Mouse (Mus musculus): ENCODE measurements around the gene Knl1. TPM values are rescaled to one million over a fixed set of nuclear protein-coding genes. Genes with fewer than 3 reads are reported as not detected.

Gene Knl1
- polyA plus RNA-seq (2021; fragmentation: Nextera tagmentation) = 0.04 and 0.21 TPM in 2 replicates
- long read RNA-seq, experiment 1 = 0 reads
- long read RNA-seq, experiment 2, full-length matches to known transcripts = 1 of 2 reads
- long read RNA-seq, experiment 2, partial matches to known transcripts = 0 of 2 reads
- long read RNA-seq, experiment 2, other reads (novel, unspliced or antisense) = 1 of 2 reads

GRCm38 (mm10) chr2:119046649-119047611 is at the start of gene Knl1:
Gene Knl1 (plus strand): TSS chr2:119047119.

GRCm38 (mm10) chr2:119028941-119029551 is 17.9 kb upstream of the Knl1 start, which contains the start of gene Ccdc32:
Gene Ccdc32 (minus strand): TSS chr2:119029393.

DNA sequence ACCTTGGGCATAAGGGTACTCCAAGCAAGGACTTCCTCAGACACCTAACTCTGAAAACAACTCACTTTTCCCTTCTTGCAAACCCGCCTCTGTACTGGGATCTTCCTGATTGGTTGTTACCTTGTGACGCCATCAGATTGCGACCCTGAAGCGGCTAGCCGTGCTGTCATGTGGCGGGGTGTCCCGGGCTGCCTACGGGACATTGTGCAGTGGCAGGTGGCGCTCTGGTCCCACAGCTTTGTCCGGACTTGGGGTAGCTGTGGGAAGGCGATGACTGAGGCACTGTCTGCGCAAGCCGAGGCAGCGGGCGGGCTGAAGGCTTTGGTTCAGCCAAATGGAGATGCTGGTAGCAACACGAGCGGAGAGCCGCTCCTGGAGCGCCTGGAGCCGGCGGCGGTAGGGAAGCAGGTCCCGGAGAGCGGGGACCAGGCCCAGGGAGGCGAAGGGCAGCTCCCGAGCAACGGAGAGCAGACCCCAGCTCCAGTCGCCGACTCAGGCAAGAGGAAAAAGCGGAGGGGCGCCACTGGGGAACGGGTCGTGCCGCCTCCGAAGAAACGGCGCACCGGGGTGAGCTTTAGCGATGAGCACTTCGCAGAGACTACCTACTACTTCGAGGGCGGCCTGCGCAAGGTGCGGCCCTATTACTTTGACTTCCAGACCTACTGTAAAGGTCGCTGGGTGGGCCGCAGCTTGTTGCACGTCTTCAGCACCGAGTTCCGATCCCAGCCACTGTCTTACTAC is 12.1 kb upstream of the Knl1 start, which contains the start of gene Rpusd2:
Gene Rpusd2, plus strand, starts transcription at position 135 of the 741 bp plus-strand sequence.

GRCm38 (mm10) chr2:119112438-119113112 is 65.7 kb downstream of the Knl1 start, which contains the start of gene Rad51:
Gene Rad51 (plus strand): TSS chr2:119112793.

Other genes with a start within 250 kb of the Knl1 start
- gene Knstrn, start 233.1 kb upstream of the Knl1 start, polyA plus RNA-seq (2021; fragmentation: Nextera tagmentation) = 0.59 and 0.88 TPM in 2 replicates
- 34.8 and 39.4 TPM in 2 replicates for gene Ivd, start 185.2 kb upstream of the Knl1 start, polyA plus RNA-seq (2021; fragmentation: Nextera tagmentation)
- gene Bahd1, start 146.7 kb upstream of the Knl1 start, polyA plus RNA-seq (2021; fragmentation: Nextera tagmentation) = 2.9 and 3.2 TPM in 2 replicates
- 1.9 and 3.1 TPM in 2 replicates for gene Chst14, start 120.6 kb upstream of the Knl1 start, polyA plus RNA-seq (2021; fragmentation: Nextera tagmentation)
- gene Ccdc32, start 17.7 kb upstream of the Knl1 start, polyA plus RNA-seq (2021; fragmentation: Nextera tagmentation) = 79.3 and 95.9 TPM in 2 replicates
- gene Rpusd2, start 12.3 kb upstream of the Knl1 start, polyA plus RNA-seq (2021; fragmentation: Nextera tagmentation) = 5.7 and 6.7 TPM in 2 replicates
- 0.80 TPM in 2 replicates for gene Rad51, start 65.7 kb downstream of the Knl1 start, polyA plus RNA-seq (2021; fragmentation: Nextera tagmentation)
- gene Rmdn3, start 109.9 kb downstream of the Knl1 start, polyA plus RNA-seq (2021; fragmentation: Nextera tagmentation) = 35.9 and 39.0 TPM in 2 replicates
- 2.9 and 3.3 TPM in 2 replicates for gene Gchfr, start 120.7 kb downstream of the Knl1 start, polyA plus RNA-seq (2021; fragmentation: Nextera tagmentation)
- 0.05 TPM in 1 of 2 replicates, not detected in the other for gene Gm14137, start 127.4 kb downstream of the Knl1 start, polyA plus RNA-seq (2021; fragmentation: Nextera tagmentation)
- gene Zfyve19, start 161.5 kb downstream of the Knl1 start, polyA plus RNA-seq (2021; fragmentation: Nextera tagmentation) = 32.0 and 32.8 TPM in 2 replicates
- gene Dnajc17, start 161.7 kb downstream of the Knl1 start, polyA plus RNA-seq (2021; fragmentation: Nextera tagmentation) = 15.1 and 16.7 TPM in 2 replicates
- not detected in 2 replicates for gene Ppp1r14d, start 182.8 kb downstream of the Knl1 start, polyA plus RNA-seq (2021; fragmentation: Nextera tagmentation)
- gene Spint1, start 190.2 kb downstream of the Knl1 start, polyA plus RNA-seq (2021; fragmentation: Nextera tagmentation) = 1.9 and 2.4 TPM in 2 replicates
- 11.9 and 13.8 TPM in 2 replicates for gene Rhov, start 224.2 kb downstream of the Knl1 start, polyA plus RNA-seq (2021; fragmentation: Nextera tagmentation)
- 16.4 TPM in 2 replicates for gene Vps18, start 241.6 kb downstream of the Knl1 start, polyA plus RNA-seq (2021; fragmentation: Nextera tagmentation)